Mouse (Mus musculus) limb, embryonic 12.5 days (tissue): ENCODE data around the gene Tmem206. TPM values are rescaled to one million over a fixed set of nuclear protein-coding genes. Genes with fewer than 3 reads are reported as not detected.

Source experiments
- ATAC-seq: fragments of 200-750 bp; cut with Nextera tagmentation; 2 replicates; pipeline ENCODE4 v1.8.0; 2017; ENCODE audit warnings: low read depth, moderate TSS enrichment; ENCODE audit not compliant: insufficient number of reproducible peaks, insufficient read depth, low FRiP score, low TSS enrichment
- H3K27ac ChIP-seq: fragments of 300-500 bp; sonication (generic); 2 replicates; pipeline ENCODE4 v1.5.1; 2016; ENCODE audit warnings: mild to moderate bottlenecking, moderate library complexity
- H3K27me3 ChIP-seq: fragments of 300-500 bp; sonication (generic); 2 replicates; pipeline ENCODE4 v1.6.1; 2016; ENCODE audit warnings: mild to moderate bottlenecking, moderate library complexity
- H3K36me3 ChIP-seq: fragments of 300-500 bp; sonication (generic); 2 replicates; pipeline ENCODE4 v1.6.1; 2016; ENCODE audit warnings: mild to moderate bottlenecking, moderate library complexity
- H3K4me1 ChIP-seq: fragments of 300-500 bp; sonication (generic); replicated peaks from 2 replicates; pipeline ENCODE4 v1.6.1; 2016
- H3K4me2 ChIP-seq: fragments of 300-500 bp; sonication (generic); 2 replicates; pipeline ENCODE4 v1.6.1; 2016; ENCODE audit warnings: mild to moderate bottlenecking, moderate library complexity
- H3K4me3 ChIP-seq: fragments of 300-500 bp; sonication (generic); replicated peaks from 2 replicates; pipeline ENCODE4 v1.5.1; 2016; ENCODE audit warnings: mild to moderate bottlenecking
- H3K9ac ChIP-seq: fragments of 300-500 bp; sonication (generic); replicated peaks from 2 replicates; pipeline ENCODE4 v1.6.1; 2016; ENCODE audit warnings: mild to moderate bottlenecking, moderate library complexity
- H3K9me3 ChIP-seq: fragments of 300-500 bp; sonication (generic); 2 replicates; pipeline ENCODE4 v1.6.1; 2016; ENCODE audit warnings: mild to moderate bottlenecking, moderate library complexity
- WGBS: fragments of 180-500 bp; shearing (Covaris S2); methylation state at CpG from one replicate; pipeline ENCODE4 v1.1.7; 2016; 5-methylcytosine and 5-hydroxymethylcytosine counted together
- polyA plus RNA-seq: library from polyadenylated mRNA; unstranded; fragments of >200 nt; fragmentation: Nextera tagmentation; extraction: Ambion mirVana; gene quantifications from 2 replicates; pipeline ENCODE4 v1.2.1, GENCODE M21; 2016

Gene Tmem206
- polyA plus RNA-seq, 1 experiment from 2014 or later: 23.8 TPM

- H3K27me3 ChIP-seq: no peaks in the 10 kb centered on the region
- no peak overlapping the region for H3K27ac ChIP-seq
- no peak overlapping the region for H3K4me2 ChIP-seq
- H3K4me3 ChIP-seq: no peak overlapping the region
- H3K4me1 ChIP-seq: 0 out of 2 replicates have a peak, but pooled peaks cover 2% of the 10 kb centered on the region
- no peaks in the 10 kb centered on the region for H3K36me3 ChIP-seq
- no peak for ATAC-seq
- H3K9me3 ChIP-seq: no peaks in the 10 kb centered on the region
- WGBS: 57% methylated on average over 9 of the region's 9 CpGs
- no peak overlapping the region for H3K9ac ChIP-seq
These were observed 31.5 kb upstream of the Tmem206 start for GRCm38 (mm10) chr1:191293996-191294795.

DNA sequence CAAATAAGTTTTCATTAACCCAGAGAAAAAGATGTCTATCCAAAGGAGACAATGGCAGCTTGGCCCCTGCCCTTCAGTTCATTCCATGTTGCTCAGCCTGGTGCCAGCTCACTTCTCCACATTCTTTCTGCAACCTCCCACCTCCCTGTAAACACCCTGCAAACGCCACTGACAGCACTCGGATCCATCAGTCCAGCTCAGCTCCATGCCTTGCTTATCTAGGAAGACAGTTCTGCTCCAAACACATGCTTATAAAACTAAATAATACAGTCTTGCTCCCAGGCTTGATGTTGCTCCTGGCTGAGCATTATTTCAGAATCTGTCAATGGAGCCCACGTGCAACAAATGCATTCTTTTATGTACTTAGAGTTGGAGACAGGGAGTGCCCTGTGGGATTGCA lies 29.9 kb upstream of the Tmem206 start:
- no peak overlapping the region for H3K27ac ChIP-seq
- 38% methylated on average over 3 of the region's 3 CpGs for WGBS
- ATAC-seq: no peak
- no peaks in the 10 kb centered on the region for H3K27me3 ChIP-seq
- H3K36me3 ChIP-seq: no peaks in the 10 kb centered on the region
- H3K9me3 ChIP-seq: no peaks in the 10 kb centered on the region
- no peak overlapping the region for H3K9ac ChIP-seq
- H3K4me2 ChIP-seq: no peak overlapping the region
- H3K4me3 ChIP-seq: no peak overlapping the region
- 0 out of 2 replicates have a peak, but pooled peaks cover 5% of the 10 kb centered on the region for H3K4me1 ChIP-seq

DNA sequence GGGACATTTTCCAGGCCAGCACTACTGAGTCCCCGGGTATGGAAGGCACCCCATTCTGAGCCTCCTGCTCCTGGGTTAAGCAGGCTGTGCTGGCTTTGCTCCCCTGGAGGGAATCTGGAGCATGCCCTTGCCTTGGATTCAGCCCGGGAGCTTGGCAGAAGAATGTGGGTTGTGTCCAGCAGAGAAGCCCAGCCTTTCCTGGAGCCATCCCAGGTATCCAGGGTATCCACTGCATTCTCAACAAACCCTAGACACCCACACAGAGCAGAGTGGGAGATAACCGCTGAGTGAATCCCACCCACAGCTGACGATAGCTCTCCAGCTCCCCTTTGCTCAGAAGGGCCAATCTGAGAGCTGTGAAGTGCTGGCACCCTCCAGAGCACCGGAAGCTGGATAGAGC lies 29.3 kb upstream of the Tmem206 start:
- Histone ChIP-seq H3K27me3 (no peaks in the 10 kb centered on the region), H3K4me2 (no peak overlapping the region), H3K9ac (no peak overlapping the region), H3K9me3 (no peaks in the 10 kb centered on the region), H3K4me3 (no peak overlapping the region), H3K27ac (no peak overlapping the region), H3K4me1 (0 out of 2 replicates have a peak, but pooled peaks cover 5% of the 10 kb centered on the region), H3K36me3 (no peaks in the 10 kb centered on the region)
- 68% methylated on average over 5 of the region's 5 CpGs for WGBS
- ATAC-seq: no peak

- WGBS: 92% methylated on average over 4 of the region's 4 CpGs
- Histone ChIP-seq H3K9ac (no peak overlapping the region), H3K9me3 (no peaks in the 10 kb centered on the region), H3K4me1 (0 out of 2 replicates have a peak, but pooled peaks cover 5% of the 10 kb centered on the region), H3K4me3 (no peak overlapping the region), H3K27ac (no peak overlapping the region), H3K36me3 (no peaks in the 10 kb centered on the region), H3K4me2 (no peak overlapping the region), H3K27me3 (no peaks in the 10 kb centered on the region)
- ATAC-seq: peak; percentile 57; the same call in 1 of the 2 replicates
These were observed 27.4 kb upstream of the Tmem206 start for GRCm38 (mm10) chr1:191298304-191298703.

DNA sequence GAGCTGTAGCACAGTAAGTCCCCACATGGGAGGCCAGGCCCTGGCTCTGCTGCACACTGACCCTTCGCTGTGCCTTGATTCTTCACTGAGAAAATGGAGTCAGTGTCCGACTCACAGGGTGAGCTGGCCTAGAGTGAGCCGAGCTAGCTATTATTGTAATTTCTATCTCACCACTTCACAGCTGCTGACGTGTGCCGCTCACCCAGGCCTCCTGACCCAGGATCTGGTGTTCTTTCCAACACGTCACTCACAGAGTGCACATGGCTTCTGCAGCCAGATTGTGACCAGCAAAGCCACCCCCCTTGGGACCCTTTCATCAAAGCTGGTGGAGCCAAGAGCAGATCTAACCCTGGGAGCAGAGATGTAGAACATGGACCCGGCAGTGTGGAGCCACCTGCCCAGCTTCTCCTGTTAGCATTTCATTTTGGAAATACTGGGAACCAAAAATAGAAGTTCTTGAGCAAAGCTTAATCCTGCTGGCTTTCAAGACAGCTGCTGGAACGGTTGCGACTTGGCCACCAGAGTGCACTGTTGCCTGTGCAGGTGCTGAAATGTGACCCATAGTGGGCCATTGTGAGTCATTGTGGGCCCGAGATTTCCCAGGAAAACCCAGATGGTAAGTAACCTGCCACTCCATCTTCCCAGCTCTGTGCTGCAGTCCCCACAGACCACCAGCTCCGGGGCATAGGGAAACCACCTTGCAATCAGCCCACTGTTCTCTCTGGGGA lies 26.3 kb upstream of the Tmem206 start:
- Histone ChIP-seq H3K9me3 (no peaks in the 10 kb centered on the region), H3K4me3 (no peak overlapping the region), H3K4me2 (no peak overlapping the region), H3K27ac (no peak overlapping the region), H3K9ac (no peak overlapping the region), H3K4me1 (0 out of 2 replicates have a peak, but pooled peaks cover 5% of the 10 kb centered on the region), H3K36me3 (no peaks in the 10 kb centered on the region), H3K27me3 (no peaks in the 10 kb centered on the region)
- 45% methylated on average over 11 of the region's 11 CpGs for whole genome bisulfite sequencing
- ATAC-seq: 0 out of 2 replicates have a peak, but pooled peaks have one; percentile 12

DNA sequence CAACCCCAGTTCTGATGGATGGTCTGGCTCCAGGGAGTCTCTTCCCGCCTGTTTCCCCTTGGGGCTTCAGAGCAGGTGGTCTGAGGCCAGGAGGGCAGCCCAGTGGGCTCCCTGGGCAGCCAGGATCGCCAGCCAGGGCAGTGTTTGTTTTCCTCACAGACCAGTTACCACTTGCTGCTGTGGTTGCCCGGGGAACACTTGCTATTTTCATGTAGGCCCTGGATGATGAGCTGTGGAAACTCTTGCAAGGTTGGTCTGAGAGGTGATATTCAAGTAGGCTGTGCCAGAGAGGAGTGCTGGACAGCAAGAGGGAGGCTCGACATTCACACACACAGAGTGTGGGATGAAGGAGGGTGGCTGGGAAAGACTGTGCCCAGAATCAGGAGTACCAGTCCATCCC lies 23.8 kb upstream of the Tmem206 start:
- H3K36me3 ChIP-seq: peaks cover 5% of the 10 kb centered on the region
- H3K4me1 ChIP-seq: 0 out of 2 replicates have a peak, but pooled peaks cover 5% of the 10 kb centered on the region
- H3K4me2 ChIP-seq: no peak overlapping the region
- WGBS: 36% methylated on average over 4 of the region's 4 CpGs
- ATAC-seq: no peak
- no peak overlapping the region for H3K27ac ChIP-seq
- H3K9ac ChIP-seq: no peak overlapping the region
- H3K9me3 ChIP-seq: no peaks in the 10 kb centered on the region
- no peaks in the 10 kb centered on the region for H3K27me3 ChIP-seq
- H3K4me3 ChIP-seq: no peak overlapping the region

- Histone ChIP-seq H3K27me3 (no peaks in the 10 kb centered on the region), H3K9me3 (no peaks in the 10 kb centered on the region), H3K36me3 (peaks cover 11% of the 10 kb centered on the region), H3K4me2 (no peak overlapping the region), H3K4me3 (no peak overlapping the region), H3K27ac (no peak overlapping the region), H3K4me1 (0 out of 2 replicates have a peak, but pooled peaks cover 5% of the 10 kb centered on the region), H3K9ac (no peak overlapping the region)
- no peak for ATAC-seq
- WGBS: 76% methylated on average over 3 of the region's 3 CpGs
These were observed 22.0 kb upstream of the Tmem206 start for GRCm38 (mm10) chr1:191303736-191304135.

DNA sequence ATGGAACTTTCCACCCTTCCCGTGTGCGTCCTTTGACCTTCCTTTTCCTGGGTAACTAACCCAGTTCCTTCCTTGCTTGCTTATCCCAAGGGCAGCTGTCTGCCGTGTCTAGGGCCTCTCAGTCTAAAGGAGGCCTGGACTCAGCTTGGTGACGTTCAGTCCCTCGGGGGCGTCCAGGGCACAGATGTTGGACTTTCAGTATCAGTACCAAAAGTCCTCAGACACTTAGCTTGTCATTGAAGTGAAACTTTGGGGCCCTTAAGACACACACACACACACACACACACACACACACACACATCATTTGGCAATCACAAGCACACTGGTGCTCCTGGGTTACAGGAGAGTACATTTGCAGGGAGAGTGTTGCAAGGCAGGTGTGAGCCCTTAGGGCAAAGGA lies 21.5 kb upstream of the Tmem206 start:
- peaks cover 14% of the 10 kb centered on the region for H3K36me3 ChIP-seq
- 0 out of 2 replicates have a peak, but pooled peaks cover 3% of the 10 kb centered on the region for H3K4me1 ChIP-seq
- H3K27ac ChIP-seq: no peak overlapping the region
- WGBS: 72% methylated on average over 6 of the region's 6 CpGs
- no peaks in the 10 kb centered on the region for H3K27me3 ChIP-seq
- H3K9ac ChIP-seq: no peak overlapping the region
- no peak for ATAC-seq
- H3K9me3 ChIP-seq: no peaks in the 10 kb centered on the region
- H3K4me3 ChIP-seq: no peak overlapping the region
- H3K4me2 ChIP-seq: no peak overlapping the region

DNA sequence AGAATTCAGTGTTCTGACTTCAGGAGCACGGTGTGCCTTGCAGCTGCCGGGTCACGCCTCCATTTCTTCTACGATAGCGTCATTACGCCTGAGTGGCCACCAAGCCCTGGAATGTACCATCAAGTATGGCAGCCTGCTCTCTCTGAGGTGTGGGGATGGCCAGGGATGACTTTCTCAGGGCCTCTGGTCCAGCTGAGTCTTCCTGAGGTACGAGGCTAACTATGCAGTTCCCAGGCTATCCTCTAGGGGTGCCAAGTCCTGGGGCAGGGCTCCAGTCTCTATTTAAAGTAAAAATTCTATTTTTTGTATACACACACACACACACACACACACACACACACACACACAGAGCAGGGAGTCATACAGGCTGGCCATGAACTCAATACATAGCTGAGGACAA lies 20.1 kb upstream of the Tmem206 start:
- Histone ChIP-seq H3K4me1 (no peaks in the 10 kb centered on the region), H3K27me3 (no peaks in the 10 kb centered on the region), H3K9ac (no peak overlapping the region), H3K27ac (no peak overlapping the region), H3K36me3 (peaks cover 16% of the 10 kb centered on the region), H3K9me3 (no peaks in the 10 kb centered on the region), H3K4me3 (no peak overlapping the region), H3K4me2 (no peak overlapping the region)
- no peak for ATAC-seq
- WGBS: 71% methylated on average over 7 of the region's 7 CpGs

DNA sequence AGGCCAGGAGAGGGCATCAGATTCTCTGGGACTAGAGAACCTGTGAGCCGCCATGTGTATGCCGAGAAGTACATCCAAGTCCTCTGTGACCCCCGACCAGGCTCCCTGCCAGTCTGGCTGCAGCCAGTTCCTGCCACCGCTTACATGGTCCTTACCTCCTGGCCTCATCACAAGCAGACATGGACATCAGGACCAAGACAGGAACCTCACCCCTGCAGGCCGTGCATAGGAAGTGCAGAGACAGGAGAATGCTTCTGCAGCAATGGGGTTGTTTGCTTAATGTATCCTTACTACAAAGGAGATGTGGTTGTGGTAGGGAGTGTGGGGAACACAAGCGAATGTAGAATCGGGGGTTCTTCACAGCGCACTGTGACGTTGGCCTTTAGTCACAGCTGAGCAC lies 19.4 kb upstream of the Tmem206 start:
- H3K4me2 ChIP-seq: no peak overlapping the region
- H3K9me3 ChIP-seq: no peaks in the 10 kb centered on the region
- no peak overlapping the region for H3K27ac ChIP-seq
- WGBS: 86% methylated on average over 9 of the region's 9 CpGs
- ATAC-seq: no peak
- no peaks in the 10 kb centered on the region for H3K4me1 ChIP-seq
- no peaks in the 10 kb centered on the region for H3K27me3 ChIP-seq
- H3K4me3 ChIP-seq: no peak overlapping the region
- no peak overlapping the region for H3K9ac ChIP-seq
- peaks cover 16% of the 10 kb centered on the region for H3K36me3 ChIP-seq

GRCm38 (mm10) chr1:191307766-191308455 lies 17.8 kb upstream of the Tmem206 start:
- H3K4me1 ChIP-seq: no peaks in the 10 kb centered on the region
- ATAC-seq: no peak
- H3K9me3 ChIP-seq: no peaks in the 10 kb centered on the region
- H3K36me3 ChIP-seq: peaks cover 16% of the 10 kb centered on the region
- no peak overlapping the region for H3K9ac ChIP-seq
- no peak overlapping the region for H3K4me2 ChIP-seq
- no peak overlapping the region for H3K27ac ChIP-seq
- 80% methylated on average over 9 of the region's 9 CpGs for WGBS
- no peaks in the 10 kb centered on the region for H3K27me3 ChIP-seq
- no peak overlapping the region for H3K4me3 ChIP-seq
